Mouse (Mus musculus) MEL (cell line): Measurements from ENCODE around the gene Swt1.

ENCODE experiments used
- CTCF ChIP-seq, 3 experiments: IDR thresholded peaks in 2 of 3; conservative IDR thresholded peaks in 1 of 3; 2 replicates each; pipeline ENCODE4 v1.5.1; 2011 to 2012; ENCODE audit warnings: low read length in 3 of 3, low read depth in 2 of 3, mild to moderate bottlenecking in 2 of 3, improper control_type of control experiment in 1 of 3, inconsistent platforms in 1 of 3, mixed read lengths in 1 of 3, moderate library complexity in 1 of 3; ENCODE audit not compliant: control insufficient read depth in 1 of 3, insufficient read depth in 1 of 3, poor library complexity in 1 of 3, severe bottlenecking in 1 of 3
- EP300 ChIP-seq, 2 experiments: IDR thresholded peaks; 2 replicates each; pipeline ENCODE4 v1.6.1; 2011; ENCODE audit warnings: improper control_type of control experiment in 2 of 2, low read length in 2 of 2, low read depth in 1 of 2, mild to moderate bottlenecking in 1 of 2
- KAT2A ChIP-seq: conservative IDR thresholded peaks from 2 replicates; pipeline ENCODE4 v1.6.1; 2012; ENCODE audit warnings: low read depth, low read length, improper control_type of control experiment, inconsistent platforms
- POLR2A ChIP-seq, 2 experiments: IDR thresholded peaks; 2 replicates each; pipeline ENCODE4 v1.6.1; 2011 to 2012; ENCODE audit warnings: low read length in 2 of 2, mild to moderate bottlenecking in 2 of 2, control low read depth in 1 of 2, improper control_type of control experiment in 1 of 2, low read depth in 1 of 2, moderate library complexity in 1 of 2; ENCODE audit not compliant: control insufficient read depth in 1 of 2, insufficient read depth in 1 of 2, poor library complexity in 1 of 2
- POLR2AphosphoS5 ChIP-seq: IDR thresholded peaks from 2 replicates; pipeline ENCODE4 v1.6.1; 2012; ENCODE audit warnings: low read depth, borderline replicate concordance, mild to moderate bottlenecking, inconsistent platforms, low read length, moderate library complexity, mixed read lengths
- SIN3A ChIP-seq: IDR thresholded peaks from 2 replicates; pipeline ENCODE4 v1.6.1; 2012; ENCODE audit warnings: low read length, improper control_type of control experiment, inconsistent platforms

GRCm38 (mm10) chr1:151461265-151461664 lies 33.0 kb upstream of the Swt1 start:
- no peak for TF ChIP-seq POLR2A (IDR thresholded peaks at IDR 0.05; ENCODE audit: control insufficient read depth in 1 of 2, insufficient read depth in 1 of 2, low read depth in 1 of 2, low read length in 2 of 2, poor library complexity in 1 of 2)
- TF ChIP-seq CTCF (IDR thresholded peaks at IDR 0.05 in 2 of 3, conservative IDR thresholded peaks at IDR 0.05 in 1 of 3; ENCODE audit: control insufficient read depth in 1 of 3, insufficient read depth in 1 of 3, low read depth in 2 of 3, low read length in 3 of 3, poor library complexity in 1 of 3, severe bottlenecking in 1 of 3), result peak; percentile 23 to 57 (median 54); a peak in 5 of 6 replicates
- TF ChIP-seq SIN3A, result no peak
- TF ChIP-seq KAT2A, result no peak
- no peak for TF ChIP-seq EP300 (IDR thresholded peaks at IDR 0.05; ENCODE audit: low read depth in 1 of 2, low read length in 2 of 2)
- TF ChIP-seq POLR2AphosphoS5, result no peak
